Mouse (Mus musculus): Measurements from ENCODE around the gene Sgms2. TPM values are rescaled to one million over a fixed set of nuclear protein-coding genes. Genes with fewer than 3 reads are reported as not detected.

Sgms2 gene
- polyA plus RNA-seq, 1 experiment from 2014 or later: 9.2 TPM

- no peaks in the 10 kb centered on the region for H3K36me3 ChIP-seq (replicated peaks; ENCODE audit: insufficient read depth, low read length)
- peak overlapping the region; percentile 81 for H3K9ac ChIP-seq (replicated peaks)
- 2% methylated on average over 70 of the region's 78 CpGs for WGBS (ENCODE audit: insufficient replicate concordance)
- peaks cover 9% of the 10 kb centered on the region; the same call in 1 of the 2 replicates for H3K27me3 ChIP-seq (ENCODE audit: insufficient read depth, low read length)
- peak overlapping the region; percentile 77 for H3K4me2 ChIP-seq (ENCODE audit: low read depth, low read length)
- peak overlapping the region; percentile 97 for H3K27ac ChIP-seq (ENCODE audit: low read depth)
- no peaks in the 10 kb centered on the region for H3K9me3 ChIP-seq (ENCODE audit: low read length)
- H3K4me1 ChIP-seq (ENCODE audit: insufficient read depth): peaks cover 15% of the 10 kb centered on the region; the same call in 1 of the 2 replicates
- DNase-seq (peak; percentile 77), ATAC-seq (peak; percentile 86)
- no peak for TF ChIP-seq EP300 (IDR thresholded peaks at IDR 0.05; ENCODE audit: low read depth)
- TF ChIP-seq CTCF (IDR thresholded peaks at IDR 0.05; ENCODE audit: low read depth): no peak
- H3K4me3 ChIP-seq (ENCODE audit: low read depth, low read length): peak overlapping the region; percentile 68
Measured at GRCm38 (mm10) chr3:131490143-131490908, 885 bp downstream of the Sgms2 start.

- 1% methylated on average over 32 of the region's 36 CpGs for WGBS (ENCODE audit: insufficient replicate concordance)
- Histone ChIP-seq H3K4me1 (ENCODE audit: insufficient read depth) (peaks cover 15% of the 10 kb centered on the region; the same call in 1 of the 2 replicates), H3K4me2 (ENCODE audit: low read depth, low read length) (peak overlapping the region; percentile 77), H3K27me3 (ENCODE audit: insufficient read depth, low read length) (peaks cover 9% of the 10 kb centered on the region; the same call in 1 of the 2 replicates), H3K9me3 (ENCODE audit: low read length) (no peaks in the 10 kb centered on the region), H3K9ac (replicated peaks) (peak overlapping the region; percentile 81), H3K4me3 (ENCODE audit: low read depth, low read length) (peak overlapping the region; percentile 68), H3K27ac (ENCODE audit: low read depth) (peak overlapping the region; percentile 97), H3K36me3 (replicated peaks; ENCODE audit: insufficient read depth, low read length) (no peaks in the 10 kb centered on the region)
- no peak for TF ChIP-seq CTCF (IDR thresholded peaks at IDR 0.05; ENCODE audit: low read depth)
- peak; percentile 67 for ATAC-seq
- peak; percentile 63 for DNase-seq
Measured at GRCm38 (mm10) chr3:131489657-131490142, 1.5 kb downstream of the Sgms2 start.

- Histone ChIP-seq H3K27ac (ENCODE audit: low read depth) (peak overlapping the region; percentile 97), H3K4me1 (ENCODE audit: insufficient read depth) (peaks cover 15% of the 10 kb centered on the region; the same call in 1 of the 2 replicates), H3K9ac (replicated peaks) (peak overlapping the region; percentile 81), H3K9me3 (ENCODE audit: low read length) (no peaks in the 10 kb centered on the region), H3K4me3 (ENCODE audit: low read depth, low read length) (peak overlapping the region; percentile 68), H3K36me3 (replicated peaks; ENCODE audit: insufficient read depth, low read length) (no peaks in the 10 kb centered on the region), H3K27me3 (ENCODE audit: insufficient read depth, low read length) (peaks cover 9% of the 10 kb centered on the region; the same call in 1 of the 2 replicates), H3K4me2 (ENCODE audit: low read depth, low read length) (peak overlapping the region; percentile 77)
- TF ChIP-seq CTCF (IDR thresholded peaks at IDR 0.05; ENCODE audit: low read depth) (no peak), EP300 (IDR thresholded peaks at IDR 0.05; ENCODE audit: low read depth) (no peak)
- no peak for DNase-seq
- 18% methylated on average over 5 of the region's 5 CpGs for WGBS (ENCODE audit: insufficient replicate concordance)
- ATAC-seq: no peak
Measured at GRCm38 (mm10) chr3:131488969-131489368, 2.2 kb downstream of the Sgms2 start.

DNA sequence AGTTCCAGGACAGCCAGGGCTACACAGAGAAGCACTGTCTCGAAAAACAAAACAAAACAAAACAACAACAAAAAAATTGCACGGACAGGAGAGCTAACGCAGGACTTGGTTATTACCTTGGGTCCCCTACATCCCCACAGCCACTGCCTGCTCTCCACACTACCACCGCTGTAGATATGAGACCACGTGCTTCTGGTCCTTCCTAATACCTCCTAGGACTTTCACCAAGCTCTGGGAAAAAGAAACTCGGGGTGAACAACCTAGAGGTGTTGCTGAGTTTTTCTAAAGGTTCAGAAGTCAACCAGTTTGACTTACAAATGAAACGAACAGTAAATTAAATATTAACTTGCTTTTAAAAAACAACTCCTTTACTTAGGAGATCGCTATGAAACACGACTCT is 2.8 kb downstream of the Sgms2 start:
- peak overlapping the region; percentile 77 for H3K4me2 ChIP-seq (ENCODE audit: low read depth, low read length)
- H3K4me1 ChIP-seq (ENCODE audit: insufficient read depth): peaks cover 19% of the 10 kb centered on the region; the same call in 1 of the 2 replicates
- H3K4me3 ChIP-seq (ENCODE audit: low read depth, low read length): peak overlapping the region; percentile 68
- H3K36me3 ChIP-seq (replicated peaks; ENCODE audit: insufficient read depth, low read length): no peaks in the 10 kb centered on the region
- H3K27me3 ChIP-seq (ENCODE audit: insufficient read depth, low read length): peaks cover 9% of the 10 kb centered on the region; the same call in 1 of the 2 replicates
- peak overlapping the region; percentile 97 for H3K27ac ChIP-seq (ENCODE audit: low read depth)
- DNase-seq (no peak), ATAC-seq (peak; percentile 51)
- WGBS (ENCODE audit: insufficient replicate concordance): 40% methylated on average over 9 of the region's 9 CpGs
- TF ChIP-seq EP300 (IDR thresholded peaks at IDR 0.05; ENCODE audit: low read depth): peak; percentile 22; the same call in 1 of the 2 replicates
- TF ChIP-seq CTCF (IDR thresholded peaks at IDR 0.05; ENCODE audit: low read depth): no peak
- H3K9ac ChIP-seq (replicated peaks): no peak overlapping the region
- H3K9me3 ChIP-seq (ENCODE audit: low read length): no peaks in the 10 kb centered on the region

DNA sequence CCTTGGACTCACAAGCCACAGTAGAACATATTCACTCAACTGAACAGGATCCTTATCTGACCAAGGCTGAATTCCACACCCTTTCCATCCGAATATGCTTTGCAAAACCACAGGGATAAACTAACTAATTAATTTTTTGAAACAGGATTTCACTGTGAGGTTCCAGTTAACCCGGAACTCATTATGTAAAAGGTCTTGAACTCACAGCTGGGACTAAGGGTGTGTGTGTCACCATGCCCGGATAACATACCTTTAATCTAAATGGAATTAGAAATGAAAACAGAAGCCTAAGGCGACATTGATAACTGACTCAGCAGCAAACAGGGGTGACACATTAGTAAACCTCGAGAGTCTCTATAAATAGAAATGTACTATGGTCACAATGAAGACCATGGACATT is 5.8 kb downstream of the Sgms2 start:
- DNase-seq (no peak), ATAC-seq (no peak)
- Histone ChIP-seq H3K9ac (replicated peaks) (no peak overlapping the region), H3K27me3 (ENCODE audit: insufficient read depth, low read length) (peaks cover 2% of the 10 kb centered on the region; the same call in 1 of the 2 replicates), H3K4me1 (ENCODE audit: insufficient read depth) (peaks cover 11% of the 10 kb centered on the region; the same call in 1 of the 2 replicates), H3K4me3 (ENCODE audit: low read depth, low read length) (no peak overlapping the region), H3K36me3 (replicated peaks; ENCODE audit: insufficient read depth, low read length) (no peaks in the 10 kb centered on the region), H3K27ac (ENCODE audit: low read depth) (no peak overlapping the region), H3K9me3 (ENCODE audit: low read length) (no peaks in the 10 kb centered on the region), H3K4me2 (ENCODE audit: low read depth, low read length) (no peak overlapping the region)
- 54% methylated on average over 5 of the region's 5 CpGs for WGBS (ENCODE audit: insufficient replicate concordance)
- TF ChIP-seq EP300 (IDR thresholded peaks at IDR 0.05; ENCODE audit: low read depth) (no peak), CTCF (IDR thresholded peaks at IDR 0.05; ENCODE audit: low read depth) (no peak)

DNA sequence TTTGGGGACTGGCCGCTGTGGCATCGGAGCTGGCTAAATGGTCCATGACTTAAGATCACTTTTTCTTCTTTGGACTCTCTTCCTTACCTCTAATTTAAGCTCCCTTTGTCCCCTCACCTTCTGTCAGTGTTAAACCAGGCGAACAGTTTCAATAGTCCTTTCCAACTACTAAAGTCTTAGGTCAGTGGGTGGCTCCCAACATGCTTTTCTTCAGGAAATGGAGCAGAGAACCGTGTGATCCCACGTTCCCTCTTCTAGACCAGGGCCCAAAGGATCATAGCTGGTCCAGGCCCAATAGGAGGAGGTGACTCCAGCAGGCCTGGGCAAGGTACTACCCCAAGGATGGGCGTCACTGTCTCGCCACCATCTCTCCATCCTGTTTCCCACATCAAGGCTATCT is 7.6 kb downstream of the Sgms2 start:
- Histone ChIP-seq H3K4me1 (ENCODE audit: insufficient read depth) (peaks cover 16% of the 10 kb centered on the region; the same call in 1 of the 2 replicates), H3K9me3 (ENCODE audit: low read length) (no peaks in the 10 kb centered on the region), H3K4me3 (ENCODE audit: low read depth, low read length) (no peak overlapping the region), H3K9ac (replicated peaks) (no peak overlapping the region), H3K27me3 (ENCODE audit: insufficient read depth, low read length) (no peaks in the 10 kb centered on the region), H3K4me2 (ENCODE audit: low read depth, low read length) (no peak overlapping the region), H3K27ac (ENCODE audit: low read depth) (no peak overlapping the region), H3K36me3 (replicated peaks; ENCODE audit: insufficient read depth, low read length) (no peaks in the 10 kb centered on the region)
- WGBS (ENCODE audit: insufficient replicate concordance): 76% methylated on average over 7 of the region's 7 CpGs
- no peak for TF ChIP-seq EP300 (IDR thresholded peaks at IDR 0.05; ENCODE audit: low read depth)
- TF ChIP-seq CTCF (IDR thresholded peaks at IDR 0.05; ENCODE audit: low read depth): no peak
- DNase-seq (no peak), ATAC-seq (no peak)

Data from liver, postnatal 0 days (tissue).